Mouse (Mus musculus) cerebellum, postnatal 36 days (tissue): ENCODE measurements at regions not wholly inside any gene's neighbourhood (a gene's known extent, or its start where the extent isn't known, plus 50 kb on each side); places are given as distances from the start of the nearest gene placed in this dataset.

ENCODE experiments used
- DNase-seq, 2 experiments: peaks; one replicate each; pipeline ENCODE4 v3.0.0; 2021 to 2022; ENCODE audit warnings: mixed read lengths in 2 of 2

- no peak for DNase-seq
Observed at GRCm38 (mm10) chr6:41121641-41122040, 86.3 kb upstream of the 2210010C04Rik start.

DNA sequence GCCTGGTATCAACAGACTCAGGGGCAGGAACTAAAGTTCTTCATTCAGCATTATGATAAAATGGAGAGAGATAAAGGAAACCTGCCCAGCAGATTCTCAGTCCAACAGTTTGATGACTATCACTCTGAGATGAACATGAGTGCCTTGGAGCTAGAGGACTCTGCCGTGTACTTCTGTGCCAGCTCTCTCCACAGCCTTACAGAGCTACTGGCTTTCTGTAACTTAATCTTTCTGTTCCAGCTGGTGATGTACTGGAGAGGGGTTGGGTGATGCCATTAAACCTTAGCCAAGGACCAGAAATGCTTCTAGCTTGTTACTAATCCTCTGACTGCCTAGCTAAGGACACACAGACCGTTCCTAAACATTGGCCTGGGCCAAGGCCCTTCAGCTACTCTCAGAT is 83.9 kb upstream of the 2210010C04Rik start:
- DNase-seq, result no peak

- peak; percentile 20 to 24 for DNase-seq
Observed at GRCm38 (mm10) chr6:41118201-41118976, 83.1 kb upstream of the 2210010C04Rik start.

GRCm38 (mm10) chr6:41113943-41114342 is 78.6 kb upstream of the 2210010C04Rik start:
- DNase-seq, result no peak

DNA sequence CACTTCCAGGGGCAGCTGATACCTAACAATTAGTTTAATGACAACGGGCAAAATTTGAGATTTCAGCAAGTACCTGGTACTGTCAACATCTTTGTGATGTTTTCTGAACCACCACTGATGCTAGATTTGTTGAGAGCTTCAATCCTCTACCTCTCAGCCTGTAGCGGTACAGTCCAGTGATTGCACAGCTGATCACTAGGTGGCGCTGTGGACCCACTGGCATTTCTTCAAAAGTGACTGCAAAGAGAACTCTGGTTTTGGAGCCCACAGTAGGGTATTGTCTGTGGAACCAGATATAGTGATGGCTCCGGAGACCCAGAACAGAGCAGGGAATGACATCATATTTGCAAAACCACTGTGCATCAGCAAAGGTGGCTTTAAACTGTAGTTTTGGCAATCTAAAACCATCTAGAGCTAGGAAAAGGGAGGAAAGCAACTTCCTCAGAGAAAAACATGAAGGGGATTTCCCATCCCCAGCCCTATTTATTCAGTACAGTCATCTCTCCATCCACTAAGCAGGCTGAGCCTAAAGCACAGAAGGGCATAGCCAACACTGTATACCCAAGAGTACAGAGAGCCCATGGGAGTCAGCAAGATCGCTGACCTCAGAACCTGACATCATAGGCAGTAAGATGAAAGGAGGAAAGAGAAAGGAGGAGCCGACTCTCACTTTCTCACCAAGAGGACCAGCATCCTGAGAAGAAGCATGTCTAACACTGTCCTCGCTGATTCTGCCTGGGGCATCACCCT is 77.7 kb upstream of the 2210010C04Rik start:
- peak; percentile 12 to 20 for DNase-seq

GRCm38 (mm10) chr6:41111829-41112228 is 76.5 kb upstream of the 2210010C04Rik start:
- no peak for DNase-seq

DNA sequence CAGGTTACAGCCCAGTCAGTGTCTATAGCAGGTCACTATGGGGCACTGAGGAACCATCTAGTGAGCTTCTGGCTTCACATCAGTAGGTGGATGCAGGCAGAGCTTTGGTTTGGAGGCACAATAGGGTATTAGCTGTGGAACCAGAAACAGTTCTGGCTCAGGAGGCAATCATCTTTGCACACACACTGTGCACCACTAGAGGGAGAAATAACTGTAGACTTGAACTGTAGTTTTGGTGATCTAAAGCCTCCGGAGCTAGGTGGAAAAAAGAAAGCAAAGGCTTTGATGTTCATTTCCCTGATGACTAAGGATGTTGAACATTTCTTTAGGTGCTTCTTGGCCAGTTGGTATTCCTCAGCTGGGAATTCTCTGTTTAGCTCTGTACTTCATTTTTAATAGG is 73.6 kb upstream of the 2210010C04Rik start:
- no peak for DNase-seq

DNA sequence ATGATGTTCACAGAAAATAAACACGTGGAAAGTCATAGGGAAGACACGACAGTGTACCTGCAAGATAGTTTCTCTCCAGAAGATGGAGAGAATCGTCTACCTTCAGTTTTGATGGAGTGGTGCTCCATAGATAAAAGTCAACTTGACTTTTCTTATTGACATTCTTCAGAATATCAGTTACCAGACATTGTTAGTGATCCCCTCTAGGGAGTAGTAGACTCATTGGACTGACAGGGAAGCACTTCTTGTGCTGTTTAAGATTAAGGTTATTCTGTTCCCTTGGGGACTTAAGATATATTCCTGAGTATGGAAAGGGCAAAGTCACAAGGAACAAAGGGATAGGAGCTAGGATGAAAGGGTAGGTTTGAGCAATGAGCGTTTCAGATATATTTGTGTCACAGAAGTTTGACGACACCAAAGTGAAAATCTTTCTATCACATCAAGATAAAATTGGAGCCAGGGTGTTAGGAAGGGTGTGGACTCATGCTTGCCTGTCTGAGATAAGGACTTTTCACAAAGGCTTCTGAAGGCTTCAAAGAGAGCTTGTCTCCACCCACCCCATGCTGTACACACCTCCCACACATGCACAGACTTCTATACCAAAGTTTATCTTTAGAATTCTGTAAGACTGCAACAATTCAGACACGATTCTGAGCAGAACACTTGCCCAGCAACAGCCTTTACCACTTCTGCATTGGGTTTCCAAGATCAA is 68.5 kb upstream of the 2210010C04Rik start:
- DNase-seq, result no peak

DNA sequence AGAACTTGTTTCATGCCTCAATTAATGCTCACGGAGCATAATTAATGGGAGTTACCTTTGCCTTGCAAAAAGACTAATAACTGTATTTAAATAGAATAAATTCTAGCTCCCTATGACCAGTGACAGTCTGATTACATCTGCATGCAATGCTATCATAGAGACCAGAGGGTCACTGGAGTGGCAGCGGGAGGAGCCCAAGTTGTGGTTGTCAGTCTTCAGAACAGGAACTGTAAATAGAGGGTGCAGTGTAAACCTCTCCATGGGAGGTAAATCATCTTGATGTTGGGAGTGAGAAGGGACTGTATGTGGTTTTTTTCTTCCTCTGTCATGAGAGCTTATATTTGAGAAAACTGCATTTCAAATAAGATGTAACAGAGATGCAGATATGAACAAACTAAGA is 66.7 kb upstream of the 2210010C04Rik start:
- no peak for DNase-seq

DNA sequence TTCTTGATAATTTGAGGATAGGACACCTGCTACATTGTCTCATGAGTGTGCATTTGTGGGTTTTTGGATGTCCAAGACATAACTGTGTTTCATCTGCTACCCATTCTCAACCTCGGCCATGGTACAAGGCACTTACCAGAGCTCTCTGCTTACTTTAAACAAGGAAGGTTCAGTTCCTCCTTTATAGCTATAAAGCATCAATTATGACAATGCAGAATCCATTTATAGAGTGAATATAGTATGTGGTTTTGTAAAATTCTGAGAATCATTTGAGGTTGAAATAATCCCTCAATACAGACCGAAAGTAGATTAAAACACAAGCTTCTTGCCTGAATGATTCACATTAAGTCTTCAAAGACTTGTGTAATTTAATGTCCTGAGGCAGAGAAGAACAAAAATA is 64.9 kb upstream of the 2210010C04Rik start:
- DNase-seq, result no peak

DNA sequence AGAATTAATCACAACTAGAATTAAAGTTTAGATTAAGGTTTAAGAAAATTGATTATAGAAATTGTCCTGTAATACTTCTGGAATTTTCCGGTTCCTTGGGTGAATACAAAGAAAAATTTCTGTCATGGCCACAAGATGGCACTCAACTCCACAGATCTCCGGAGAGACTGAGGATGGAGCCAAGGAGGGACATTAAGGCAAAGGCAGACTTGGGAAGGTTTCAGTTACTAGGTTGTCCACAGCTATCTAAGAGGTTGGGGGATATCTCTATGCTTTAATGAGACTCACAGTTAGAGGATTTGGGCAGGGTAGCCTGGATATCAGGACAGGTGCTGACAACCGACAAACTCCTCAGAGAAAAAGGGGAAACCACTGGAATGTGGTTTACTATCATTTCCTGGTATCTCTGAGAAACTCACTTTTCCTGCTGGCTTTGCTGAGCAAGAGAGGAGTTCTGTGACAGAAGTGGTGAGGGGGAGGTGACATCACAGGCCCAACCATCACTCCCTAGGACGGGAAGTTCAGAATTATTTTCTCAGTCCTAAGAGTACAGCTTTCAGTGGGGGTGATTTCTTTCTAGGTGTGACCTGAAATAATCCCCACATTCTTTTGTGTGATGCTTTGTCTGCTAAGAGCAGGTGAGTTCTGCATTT is 56.0 kb upstream of the 2210010C04Rik start:
- DNase-seq, result no peak
